Mouse (Mus musculus): ENCODE results near the gene Boc. TPM values are rescaled to one million over a fixed set of nuclear protein-coding genes. Genes with fewer than 3 reads are reported as not detected.

The Boc gene
- total RNA-seq, 2 experiments from 2014 or later: 3.7 to 3.8 TPM

DNA sequence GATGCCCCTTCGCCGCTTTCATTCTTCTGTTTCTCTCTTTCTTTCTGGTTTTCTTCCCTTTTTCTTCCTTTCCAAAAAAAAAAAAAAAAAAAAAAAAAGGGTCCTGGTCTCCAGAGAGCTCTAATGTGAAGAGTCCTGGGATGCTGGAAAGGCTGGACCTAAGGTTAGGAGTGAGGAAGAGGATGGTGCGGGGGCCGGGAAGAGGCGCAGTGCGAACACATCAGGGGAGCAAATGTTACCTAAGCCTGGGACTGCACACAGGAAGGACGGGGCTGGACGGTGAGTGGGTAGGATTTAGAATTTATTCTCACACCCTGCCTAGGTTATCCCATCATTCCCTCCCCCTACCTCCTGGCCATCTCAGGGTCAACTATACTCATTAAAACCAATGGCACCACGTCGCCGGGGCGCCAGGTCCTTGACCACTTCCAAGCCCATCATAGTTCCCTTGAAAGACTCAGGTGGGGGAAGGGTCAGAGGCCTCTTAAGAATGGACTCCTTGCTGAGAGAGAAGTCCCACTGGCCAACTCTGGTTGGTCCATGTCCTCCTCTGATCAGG lies 27.4 kb downstream of the Boc start:
- DNase-seq: no peak
- intact Hi-C loops (cut with DNase I): no loop called here

DNA sequence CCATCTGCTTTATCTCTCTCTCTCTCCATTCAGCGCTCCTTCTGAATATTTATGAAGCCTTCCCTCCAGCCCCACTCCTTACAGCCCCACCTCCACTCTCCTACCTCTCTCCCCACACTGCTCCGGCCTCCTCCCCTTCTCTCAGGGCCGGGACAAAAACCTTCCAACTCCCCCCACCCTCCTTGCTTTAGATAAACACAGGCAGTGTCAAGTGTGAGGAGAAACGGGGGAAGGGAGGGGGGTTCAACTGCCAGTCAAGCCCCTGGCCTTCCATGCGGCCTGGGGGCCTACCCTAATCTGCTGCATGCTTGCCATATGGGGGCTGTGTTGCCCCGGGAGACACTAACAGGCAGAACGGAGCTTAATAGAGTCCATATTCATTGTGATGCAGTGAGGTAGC lies 27.9 kb downstream of the Boc start:
- intact Hi-C loops (cut with DNase I): no loop called here
- DNase-seq: no peak

DNA sequence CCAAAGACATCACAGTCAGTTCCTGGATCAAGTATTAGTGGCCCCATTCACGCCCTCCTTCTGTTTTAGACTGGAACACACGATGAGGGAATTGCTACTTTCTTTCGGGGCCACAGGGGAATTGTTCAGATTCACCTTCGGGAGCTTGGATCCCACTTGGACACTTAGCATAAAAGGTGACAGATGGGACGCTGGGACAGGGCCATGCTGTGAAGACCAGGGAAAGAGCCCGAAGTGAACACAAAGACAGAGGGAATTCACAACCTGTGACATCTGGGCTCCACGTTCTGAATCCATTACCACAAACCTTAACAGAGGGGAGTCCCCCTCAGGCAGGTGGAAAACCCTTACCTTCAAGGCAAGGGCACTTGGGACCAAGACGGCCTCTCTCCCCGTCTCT lies 28.5 kb downstream of the Boc start:
- intact Hi-C loops (cut with DNase I): no loop called here

DNA sequence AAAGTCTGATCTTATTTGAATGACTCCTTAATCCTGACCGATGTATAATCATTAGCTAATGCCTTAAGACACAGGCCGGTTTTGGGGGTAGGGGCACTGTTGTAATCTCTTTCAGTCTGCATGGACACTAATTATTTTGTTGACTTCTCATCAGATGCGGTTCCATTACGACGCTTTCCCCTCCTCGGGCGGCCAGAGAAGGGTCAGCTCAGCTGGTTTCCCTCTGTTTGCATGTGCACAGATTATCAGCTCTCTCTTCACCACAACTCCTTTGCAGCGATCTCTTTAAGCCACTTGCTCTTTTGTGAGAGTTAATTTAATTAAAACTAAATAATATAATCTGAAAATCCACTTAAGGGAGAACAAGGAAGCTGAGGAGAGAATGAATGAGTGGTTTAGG lies 29.0 kb downstream of the Boc start:
- no peak for DNase-seq
- intact Hi-C loops (cut with DNase I): no loop called here

More for the DNA sequence above, 28.5 kb downstream of the Boc start:
- no peak for DNase-seq

DNA sequence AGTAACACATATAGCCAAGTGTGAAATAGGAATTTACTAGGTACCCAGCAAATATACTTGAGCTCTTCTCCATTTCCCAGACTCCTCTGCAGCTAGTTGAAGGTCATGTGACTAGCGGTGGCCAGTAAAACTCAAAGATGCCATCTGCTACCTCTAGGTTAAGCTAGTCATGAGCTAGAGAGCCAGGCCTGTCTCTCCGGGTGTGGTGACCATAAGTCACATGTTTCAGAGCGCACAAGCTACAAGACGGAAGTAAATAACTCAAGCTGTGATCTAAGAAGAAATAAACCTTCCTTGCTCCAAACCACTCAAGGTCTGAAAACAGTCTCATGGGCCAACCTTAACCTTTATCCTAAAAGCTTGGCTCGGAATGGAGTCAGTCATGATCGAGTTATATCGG lies 29.7 kb downstream of the Boc start:
- intact Hi-C loops (cut with DNase I): no loop called here
- DNase-seq: no peak

DNA sequence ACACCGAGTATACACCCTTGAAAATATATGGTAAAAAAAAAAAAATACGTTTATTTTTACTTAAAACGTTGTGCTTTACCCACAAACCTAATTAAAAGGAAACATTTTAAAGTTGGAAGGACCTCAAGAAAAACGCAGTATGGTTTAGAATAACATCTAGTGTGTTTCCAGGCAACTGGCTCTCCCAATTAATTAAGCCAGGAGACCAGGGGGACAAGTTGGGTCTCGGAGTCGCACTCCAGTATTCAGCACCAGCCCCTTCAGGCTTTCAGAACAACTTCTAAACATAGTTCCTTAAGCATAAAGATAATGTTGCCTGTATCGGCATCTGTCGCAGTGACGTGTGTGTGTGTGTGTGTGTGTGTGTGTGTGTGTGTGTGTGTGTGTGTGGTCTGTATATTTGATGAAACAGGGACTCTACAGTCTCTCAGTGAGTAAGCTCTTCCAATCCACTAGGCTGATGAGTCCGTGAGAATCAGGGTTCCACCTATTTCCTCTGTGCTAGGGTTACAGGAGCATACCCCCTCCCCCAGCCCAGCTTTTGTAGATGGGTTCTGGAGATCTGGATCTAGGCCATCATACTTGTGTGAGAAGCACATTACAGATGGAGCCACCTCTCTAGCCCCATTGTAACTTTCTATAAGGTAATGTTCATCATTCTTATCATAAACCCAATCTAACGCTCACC lies 31.3 kb downstream of the Boc start:
- intact Hi-C loops (cut with DNase I): no loop called here
- no peak for DNase-seq

DNA sequence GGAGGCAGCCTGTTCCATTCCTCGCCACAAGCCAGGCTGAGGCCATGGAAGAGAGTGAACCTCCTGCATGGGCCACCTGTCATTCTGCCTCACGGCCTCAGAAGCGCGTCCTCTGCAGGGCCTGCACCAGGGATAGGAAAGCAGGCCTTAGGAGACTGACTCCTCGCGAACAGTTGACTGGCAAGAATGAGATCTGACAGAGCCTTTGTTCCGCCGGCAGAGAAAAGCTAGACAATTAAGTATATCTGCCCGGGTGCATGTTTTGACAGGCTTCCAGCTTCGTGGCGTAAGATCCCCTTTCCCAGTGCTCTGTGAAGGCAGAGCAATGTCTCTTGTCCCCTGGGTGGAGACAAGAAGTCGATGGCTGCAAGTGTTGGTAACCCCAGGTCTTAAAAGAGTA lies 32.0 kb downstream of the Boc start:
- intact Hi-C loops (cut with DNase I): no loop called here
- no peak for DNase-seq

DNA sequence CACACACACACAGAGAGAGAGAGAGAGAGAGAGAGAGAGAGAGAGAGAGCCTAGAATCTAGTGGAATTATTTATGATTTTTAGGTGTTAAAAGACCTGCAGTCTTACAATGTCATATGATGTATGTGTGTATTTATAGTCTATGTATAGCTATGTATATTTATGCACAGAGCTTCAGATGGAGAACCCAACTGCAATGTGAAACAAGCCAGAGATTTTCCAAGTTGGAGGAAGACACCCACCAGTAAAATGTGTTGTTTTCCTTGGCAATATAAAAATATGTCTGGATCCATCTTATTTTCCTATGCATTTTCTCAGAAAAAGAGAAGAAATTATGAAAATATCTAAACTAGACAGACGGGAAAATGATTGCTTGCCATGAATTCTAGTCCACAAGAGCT lies 32.7 kb downstream of the Boc start:
- intact Hi-C loops (cut with DNase I): no loop called here
- no peak for DNase-seq

DNA sequence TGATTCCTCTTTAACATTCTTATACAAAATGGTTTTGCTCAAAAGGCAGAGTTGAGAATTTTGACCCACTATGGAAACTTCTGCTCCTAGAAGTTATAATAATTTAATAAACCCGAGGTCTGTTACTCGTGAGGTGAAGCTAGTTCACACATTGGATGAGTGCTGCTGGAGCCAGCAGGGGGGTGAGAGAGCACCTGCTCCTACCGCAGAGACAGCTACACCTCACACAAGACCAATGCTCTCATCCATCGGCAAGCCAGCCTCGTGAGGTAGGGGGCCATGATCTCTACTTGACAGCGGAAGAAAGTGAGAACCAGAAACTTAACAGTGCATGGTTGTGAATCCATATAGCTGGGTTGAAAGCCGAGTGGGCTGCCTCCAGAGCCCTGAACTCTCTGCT lies 35.1 kb downstream of the Boc start:
- DNase-seq: no peak
- intact Hi-C loops (cut with DNase I): no loop called here

DNA sequence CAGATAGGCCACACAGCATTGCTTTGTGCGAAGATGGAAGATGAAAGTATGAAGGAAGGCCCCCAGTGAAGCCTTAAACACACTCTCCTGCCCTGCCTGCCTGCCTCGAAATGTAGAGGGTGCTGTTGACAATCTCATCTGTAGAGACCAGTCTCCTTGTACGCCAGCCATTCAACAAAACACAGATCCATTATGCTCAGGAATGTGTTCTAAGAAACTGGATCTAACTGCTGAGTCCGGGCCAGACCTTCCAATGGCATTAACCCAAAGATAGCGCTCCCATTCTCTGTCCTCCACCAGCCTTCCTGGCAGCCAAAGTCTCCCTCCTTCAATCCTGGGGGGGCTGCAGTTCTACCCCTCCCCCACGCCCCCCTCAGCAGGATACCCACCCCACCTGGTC lies 42.2 kb downstream of the Boc start:
- intact Hi-C loops (cut with DNase I): no loop called here
- DNase-seq: no peak

DNA sequence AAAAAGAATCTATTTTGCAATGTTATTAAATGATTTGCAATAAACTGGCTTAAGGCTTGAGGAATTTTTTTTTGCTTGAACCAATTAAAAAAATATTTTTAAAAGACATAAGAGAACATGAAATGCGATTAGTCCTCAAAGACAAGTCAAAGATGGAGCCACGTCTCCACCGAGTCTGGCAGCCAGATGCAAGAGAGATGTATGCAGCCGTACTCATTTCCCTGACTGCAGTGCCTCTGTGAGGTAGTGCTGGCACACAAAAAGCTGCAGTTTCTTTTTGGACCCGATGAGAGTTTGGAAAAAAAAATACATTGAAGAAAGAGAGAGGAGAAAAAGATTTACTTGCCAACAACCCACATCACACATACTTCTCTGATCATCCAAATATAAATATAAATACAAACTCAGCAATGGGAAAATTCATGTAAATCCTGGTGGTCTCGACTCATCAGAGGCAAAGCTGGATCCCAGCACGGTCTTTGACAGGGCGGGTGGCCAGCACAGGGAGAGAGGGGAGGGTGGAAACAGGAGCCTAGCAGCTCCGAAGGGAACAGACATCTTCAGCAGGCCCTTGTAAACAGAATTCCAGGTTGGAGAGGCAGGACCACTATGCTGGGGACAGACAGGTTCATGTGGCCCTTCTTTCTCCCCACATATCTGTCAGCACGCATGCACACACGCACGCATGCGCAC lies 48.0 kb downstream of the Boc start:
- DNase-seq: no peak
- intact Hi-C loops (cut with DNase I): no loop called here

DNA sequence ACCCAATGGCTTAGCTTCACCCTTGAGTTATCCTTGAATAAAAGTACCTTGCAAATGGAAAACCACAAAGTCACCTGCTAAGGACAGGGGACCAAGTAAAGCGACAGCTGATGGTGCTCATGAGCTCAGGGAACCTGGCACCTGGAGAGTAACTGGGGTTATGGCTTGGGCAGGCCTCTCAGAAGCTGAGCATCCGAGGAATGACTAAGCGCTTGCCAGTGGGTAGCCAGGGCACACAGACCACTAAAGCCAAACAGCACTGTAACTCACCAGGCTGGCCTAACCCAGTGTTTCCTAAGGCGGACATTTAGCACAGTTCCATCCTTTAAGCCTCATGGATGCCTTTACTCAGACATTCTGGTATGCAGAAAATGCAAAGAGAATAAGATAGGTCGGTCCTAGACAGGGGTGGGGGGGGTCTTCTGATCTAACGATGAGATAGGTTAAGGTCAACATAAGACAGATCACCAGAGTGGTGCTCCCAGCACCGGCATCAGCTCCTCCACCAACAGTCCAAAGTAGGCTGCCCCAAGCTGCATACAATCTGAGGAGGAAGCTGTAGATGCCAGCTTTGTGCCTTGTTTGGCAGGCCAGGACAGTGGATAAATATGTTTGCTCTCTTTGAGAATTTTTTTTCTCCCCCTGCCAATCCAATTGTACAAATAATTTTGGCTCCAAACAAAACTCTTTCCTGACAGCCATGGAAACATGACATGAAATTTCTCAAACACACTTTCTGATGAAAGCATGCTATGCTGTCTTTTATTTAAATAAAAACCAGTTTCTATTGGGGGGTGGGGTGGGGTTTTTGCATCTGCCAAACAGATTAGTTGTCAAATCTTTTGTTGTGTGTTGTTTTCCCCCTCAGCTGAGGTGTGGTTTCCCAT lies 49.0 kb downstream of the Boc start:
- intact Hi-C loops (cut with DNase I): no loop called here

DNA sequence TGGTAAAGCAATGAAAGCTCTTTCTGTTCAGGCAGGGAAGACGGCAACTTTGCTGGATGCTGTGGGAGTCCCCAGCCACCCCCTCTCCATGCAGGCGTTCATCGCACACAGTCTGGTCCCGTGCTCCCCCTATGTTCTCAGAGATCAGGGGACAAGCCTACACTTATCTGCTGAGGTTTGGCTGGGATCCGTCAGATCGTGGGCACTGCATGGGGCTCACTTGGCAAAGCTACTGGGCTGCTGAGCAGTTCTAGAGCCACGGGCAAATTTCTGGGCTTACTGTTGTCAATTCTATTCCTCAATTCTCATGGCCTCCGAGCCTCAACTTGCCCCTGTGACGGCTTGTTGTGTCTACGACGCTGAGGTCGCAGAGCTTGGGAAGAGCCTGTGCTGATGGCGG lies 49.9 kb downstream of the Boc start:
- intact Hi-C loops (cut with DNase I): no loop called here
- DNase-seq: no peak

More for the DNA sequence above, 49.0 kb downstream of the Boc start:
- no peak for DNase-seq

DNA sequence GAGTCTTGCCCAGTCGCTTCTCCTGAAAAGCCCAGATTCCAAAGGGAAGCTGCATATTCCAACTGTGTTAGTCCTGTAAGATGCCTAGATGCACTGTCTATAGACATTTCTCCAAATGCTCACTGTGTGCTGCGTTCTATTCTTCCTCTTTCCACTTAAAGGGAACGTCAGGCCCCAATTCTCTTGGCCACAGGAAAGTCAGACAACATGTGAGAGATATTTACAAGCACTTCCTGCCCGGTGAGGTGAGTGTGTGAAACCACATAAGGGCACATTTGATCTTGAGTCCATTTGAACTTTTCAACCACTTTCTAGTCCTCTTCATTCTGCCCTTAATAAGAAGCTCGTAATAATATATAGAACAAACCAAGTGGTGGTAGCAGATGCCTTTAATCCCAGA lies 50.7 kb downstream of the Boc start:
- DNase-seq: no peak
- intact Hi-C loops (cut with DNase I): no loop called here

DNA sequence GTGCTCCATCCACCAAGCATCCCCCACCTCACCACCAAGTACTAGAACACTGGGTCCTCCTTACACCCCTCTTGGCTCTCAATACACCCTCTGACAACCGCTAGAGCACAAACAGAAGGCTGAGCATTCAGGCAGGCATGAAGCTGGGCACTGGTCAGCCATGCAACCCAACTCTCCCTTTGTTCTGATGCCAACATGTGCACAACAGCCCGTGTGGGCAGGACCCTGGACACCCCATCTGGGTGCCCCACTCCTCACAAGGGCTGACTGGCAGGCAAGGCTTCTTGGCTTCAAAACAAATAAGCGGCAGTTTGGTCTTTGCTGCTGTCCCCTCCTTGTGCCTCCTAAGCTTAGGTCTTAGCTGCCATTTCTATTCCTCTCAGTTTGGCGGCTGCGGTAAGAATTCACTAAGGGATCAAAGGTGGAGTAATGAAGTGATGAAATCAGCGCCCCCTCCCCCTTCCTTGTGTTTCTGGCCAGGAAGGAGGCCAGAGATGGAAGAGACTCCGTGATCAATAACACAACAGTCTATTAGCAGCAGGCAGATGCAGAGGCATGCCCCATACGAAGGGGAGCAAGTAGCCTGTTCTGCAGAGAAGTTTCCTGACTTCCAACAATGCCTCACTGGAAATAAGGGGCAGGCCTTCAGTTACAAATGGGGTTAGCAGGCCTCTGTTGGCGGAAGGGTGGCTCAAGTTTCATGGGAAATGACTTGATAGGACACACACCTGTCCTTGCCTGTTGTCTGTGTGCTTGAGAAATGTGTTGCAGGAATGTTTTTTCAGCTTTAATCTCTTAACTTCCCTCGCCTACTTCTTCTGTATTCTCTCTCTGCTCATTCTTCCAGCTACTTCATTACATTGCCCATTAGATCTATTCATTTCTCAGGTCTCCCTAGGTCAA lies 51.4 kb downstream of the Boc start:
- intact Hi-C loops (cut with DNase I): no loop called here
- no peak for DNase-seq

DNA sequence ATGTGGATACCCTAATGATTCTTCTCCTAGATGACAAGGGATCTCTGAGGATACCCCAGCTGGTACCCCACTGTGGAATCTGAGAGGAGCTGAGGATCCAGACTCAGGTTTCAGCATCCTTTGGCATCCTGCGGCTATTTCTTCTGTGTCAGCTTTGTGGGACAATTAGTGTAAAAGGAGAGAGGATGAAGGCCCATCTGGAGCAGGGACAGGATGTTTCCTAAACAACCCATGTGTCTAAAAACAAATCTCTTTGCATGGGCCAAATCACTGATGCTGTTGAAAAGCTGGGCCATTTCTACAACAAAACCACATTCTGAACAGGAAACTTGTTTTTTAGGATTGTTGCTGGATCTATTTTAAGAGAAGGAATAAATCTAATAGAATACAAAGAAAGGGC lies 53.5 kb downstream of the Boc start:
- intact Hi-C loops (cut with DNase I): no loop called here
- DNase-seq: no peak

DNA sequence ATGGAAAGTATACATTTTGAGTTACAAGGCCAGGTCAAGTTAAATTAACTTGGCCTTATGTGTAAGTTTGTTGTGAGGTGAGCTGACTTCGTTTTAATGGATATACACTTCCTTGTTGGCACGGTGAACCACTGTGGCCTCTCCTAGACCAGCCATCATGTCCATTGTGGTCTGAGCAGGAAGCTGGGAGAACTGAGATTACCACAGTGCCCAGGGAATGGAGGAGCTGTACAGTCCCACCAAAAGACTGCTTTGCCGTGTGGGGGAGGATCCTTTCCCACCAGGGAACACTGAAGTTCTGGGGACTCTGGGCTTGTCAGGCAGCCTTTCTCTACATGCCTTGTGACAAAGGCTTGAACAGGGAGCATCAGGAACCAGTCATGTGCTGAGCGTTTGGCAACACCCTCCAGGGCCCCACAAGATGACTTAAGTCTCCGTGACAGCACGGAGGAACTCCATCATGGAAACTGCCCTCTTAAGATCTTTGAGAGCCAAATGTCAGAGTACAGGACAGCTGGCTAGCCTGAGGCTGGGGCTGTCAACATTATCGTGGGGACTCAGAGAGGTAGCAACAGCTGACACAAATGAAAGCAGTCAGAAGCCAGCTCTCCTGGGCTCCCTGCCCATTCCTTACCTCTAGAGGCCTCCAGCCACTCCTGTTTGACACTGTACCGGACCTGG lies 55.7 kb downstream of the Boc start:
- intact Hi-C loops (cut with DNase I): no loop called here
- no peak for DNase-seq

DNA sequence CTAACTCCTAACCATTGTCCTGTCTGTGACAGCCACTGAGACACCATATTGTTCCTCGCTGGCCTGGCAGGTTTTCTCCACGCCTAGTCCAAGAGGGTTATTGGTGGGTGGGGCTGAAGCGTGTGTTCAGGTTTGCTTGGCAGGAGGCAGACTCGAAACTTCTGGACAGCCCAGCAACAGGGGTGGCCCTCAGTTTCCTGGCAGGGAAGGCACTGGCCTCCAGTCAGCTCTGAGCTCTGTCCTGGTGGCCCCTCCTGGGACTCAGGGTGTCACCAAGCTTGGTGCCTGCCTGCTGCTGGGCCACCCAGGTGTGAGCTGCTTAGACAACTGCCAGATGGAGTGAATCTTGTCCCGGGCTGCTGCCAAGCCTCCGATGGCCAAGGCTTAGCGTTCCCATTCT lies 56.4 kb downstream of the Boc start:
- DNase-seq: no peak

DNA sequence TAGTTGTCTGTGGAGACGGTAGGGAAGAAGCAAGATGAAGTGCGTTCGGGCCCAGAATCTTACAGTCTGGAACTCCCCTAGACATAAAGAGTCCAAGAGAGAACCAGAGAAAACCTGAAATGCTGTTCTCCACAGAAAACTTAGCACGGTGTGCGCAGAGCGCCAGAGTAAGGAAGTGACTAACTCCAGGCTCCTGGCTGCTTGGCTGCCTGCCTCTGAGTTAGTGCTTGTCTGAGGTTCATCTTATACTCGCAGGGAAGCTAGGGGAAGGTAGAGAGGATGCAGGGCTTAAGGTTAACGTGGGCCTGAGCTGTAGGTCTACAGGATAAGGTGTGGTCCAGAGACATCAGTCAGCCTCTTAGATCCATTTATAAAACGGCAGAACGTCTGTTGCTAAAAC lies 56.9 kb downstream of the Boc start:
- intact Hi-C loops (cut with DNase I): no loop called here
- no peak for DNase-seq

More for the DNA sequence above, 56.4 kb downstream of the Boc start:
- intact Hi-C loops (cut with DNase I): no loop called here

DNA sequence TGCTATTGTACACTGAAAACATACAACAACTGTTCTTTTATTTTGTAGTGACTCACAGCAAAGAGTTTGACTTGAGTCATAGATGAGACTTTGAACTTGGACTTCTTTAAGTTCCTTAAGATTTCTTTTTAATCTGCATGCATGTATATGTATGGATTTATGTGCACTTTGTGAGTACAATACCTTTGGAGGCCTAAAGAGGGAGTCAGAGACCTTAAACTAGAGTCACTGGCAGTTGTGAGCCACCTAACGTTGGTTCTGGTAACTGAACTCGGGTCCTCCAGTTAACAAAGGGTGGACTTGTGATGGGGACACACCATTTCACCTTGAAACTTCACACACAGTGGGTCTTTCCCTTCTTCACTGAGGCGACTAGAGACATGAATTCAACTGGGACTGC lies 60.2 kb downstream of the Boc start:
- DNase-seq: no peak
- intact Hi-C loops (cut with DNase I): no loop called here
